Mouse (Mus musculus) forebrain, embryonic 15.5 days (tissue): ENCODE measurements around the gene Emsy. TPM values are rescaled to one million over a fixed set of nuclear protein-coding genes. Genes with fewer than 3 reads are reported as not detected.

Experiments used
- ATAC-seq: fragments of 200-750 bp; cut with Nextera tagmentation; replicated peaks from 2 replicates; pipeline ENCODE4 v1.8.0; 2017; ENCODE audit warnings: mild to moderate bottlenecking, moderate TSS enrichment, moderate library complexity
- H3K27ac ChIP-seq: fragments of 300-500 bp; sonication (generic); replicated peaks from 2 replicates; pipeline ENCODE4 v1.5.1; 2015; ENCODE audit warnings: mild to moderate bottlenecking, inconsistent platforms
- H3K27me3 ChIP-seq: fragments of 300-500 bp; sonication (generic); 2 replicates; pipeline ENCODE4 v1.6.1; 2015; ENCODE audit warnings: inconsistent platforms
- H3K36me3 ChIP-seq: fragments of 300-500 bp; sonication (generic); 2 replicates; pipeline ENCODE4 v1.6.1; 2015; ENCODE audit warnings: mild to moderate bottlenecking, inconsistent platforms
- H3K4me1 ChIP-seq: fragments of 300-500 bp; sonication (generic); 2 replicates; pipeline ENCODE4 v1.6.1; 2015; ENCODE audit warnings: inconsistent platforms
- H3K4me2 ChIP-seq: fragments of 300-500 bp; sonication (generic); replicated peaks from 2 replicates; pipeline ENCODE4 v1.6.1; 2015; ENCODE audit warnings: mild to moderate bottlenecking, inconsistent platforms
- H3K4me3 ChIP-seq: fragments of 300-500 bp; sonication (generic); 2 replicates; pipeline ENCODE4 v1.5.1; 2015; ENCODE audit warnings: mild to moderate bottlenecking, inconsistent platforms
- H3K9ac ChIP-seq: fragments of 300-500 bp; sonication (generic); replicated peaks from 2 replicates; pipeline ENCODE4 v1.6.1; 2015; ENCODE audit warnings: mild to moderate bottlenecking, inconsistent platforms
- H3K9me3 ChIP-seq: fragments of 300-500 bp; sonication (generic); 2 replicates; pipeline ENCODE4 v1.6.1; 2016; ENCODE audit warnings: inconsistent platforms
- WGBS: fragments of 180-500 bp; shearing (Covaris S2); methylation state at CpG from one replicate; pipeline ENCODE4 v1.1.7; 2015; ENCODE audit warnings: mixed read lengths; 5-methylcytosine and 5-hydroxymethylcytosine counted together
- polyA plus RNA-seq: library from polyadenylated mRNA; unstranded; fragments of >200 nt; fragmentation: Nextera tagmentation; extraction: Ambion mirVana; gene quantifications from 2 replicates; pipeline ENCODE4 v1.2.1, GENCODE M21; 2015

Emsy gene
- polyA plus RNA-seq, 1 experiment from 2014 or later: 35.3 TPM

- H3K4me3 ChIP-seq: no peak overlapping the region
- WGBS: 61% methylated on average over 5 of the region's 5 CpGs
- no peaks in the 10 kb centered on the region for H3K9me3 ChIP-seq
Observed at GRCm38 (mm10) chr7:98665166-98665565, 8.6 kb upstream of the Emsy start.

GRCm38 (mm10) chr7:98655681-98656530, 677 bp downstream of the Emsy start:
- no peaks in the 10 kb centered on the region for H3K27me3 ChIP-seq
- H3K36me3 ChIP-seq: peaks cover 18% of the 10 kb centered on the region
- H3K4me1 ChIP-seq: peaks cover 42% of the 10 kb centered on the region
- H3K4me3 ChIP-seq: peak overlapping the region; percentile 85
- no peaks in the 10 kb centered on the region for H3K9me3 ChIP-seq
- peak overlapping the region; percentile 66 for H3K4me2 ChIP-seq
- WGBS: under 1% methylated on average over 68 of the region's 74 CpGs
- peak overlapping the region; percentile 97 for H3K27ac ChIP-seq
- ATAC-seq: peak; percentile 45
- H3K9ac ChIP-seq: peak overlapping the region; percentile 82

More at GRCm38 (mm10) chr7:98665166-98665565, 8.6 kb upstream of the Emsy start:
- no peaks in the 10 kb centered on the region for H3K36me3 ChIP-seq
- no peaks in the 10 kb centered on the region for H3K4me1 ChIP-seq
- no peak overlapping the region for H3K27ac ChIP-seq
- no peaks in the 10 kb centered on the region for H3K27me3 ChIP-seq
- ATAC-seq: no peak
- no peak overlapping the region for H3K9ac ChIP-seq
- no peak overlapping the region for H3K4me2 ChIP-seq

GRCm38 (mm10) chr7:98651651-98652050, 4.9 kb downstream of the Emsy start:
- H3K4me1 ChIP-seq: peaks cover 25% of the 10 kb centered on the region
- no peak overlapping the region for H3K4me2 ChIP-seq
- H3K9me3 ChIP-seq: no peaks in the 10 kb centered on the region
- WGBS: 93% methylated on average over 2 of the region's 2 CpGs
- no peaks in the 10 kb centered on the region for H3K27me3 ChIP-seq
- ATAC-seq: no peak
- no peak overlapping the region for H3K9ac ChIP-seq
- H3K4me3 ChIP-seq: no peak overlapping the region
- H3K27ac ChIP-seq: no peak overlapping the region
- H3K36me3 ChIP-seq: peaks cover 39% of the 10 kb centered on the region

DNA sequence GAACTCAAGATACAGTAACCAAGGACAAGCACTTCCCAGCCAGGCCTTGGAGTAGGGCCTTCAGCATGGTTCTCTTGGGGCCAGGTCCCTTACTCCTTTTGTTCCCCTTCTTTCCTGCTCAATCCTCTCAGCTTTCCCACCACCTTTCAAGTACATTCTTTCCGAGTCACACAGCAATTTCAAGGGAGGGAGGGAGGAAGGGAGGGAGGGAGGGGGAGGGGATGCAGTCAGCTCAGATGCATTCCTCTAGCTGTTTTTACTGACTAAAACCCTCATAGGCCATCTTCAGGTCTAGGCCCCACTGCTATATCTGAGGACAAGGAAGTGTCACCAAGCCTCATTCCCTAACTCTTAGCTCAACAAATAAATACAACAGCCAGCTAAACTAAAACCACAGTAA, 12.3 kb downstream of the Emsy start:
- Histone ChIP-seq H3K27me3 (no peaks in the 10 kb centered on the region), H3K4me2 (no peak overlapping the region), H3K4me3 (no peak overlapping the region), H3K36me3 (peaks cover 54% of the 10 kb centered on the region), H3K27ac (no peak overlapping the region), H3K4me1 (no peaks in the 10 kb centered on the region), H3K9ac (no peak overlapping the region), H3K9me3 (no peaks in the 10 kb centered on the region)
- ATAC-seq: no peak
- 13% methylated on average over 1 of the region's 1 CpGs for WGBS

- no peak overlapping the region for H3K27ac ChIP-seq
- no peaks in the 10 kb centered on the region for H3K27me3 ChIP-seq
- no peak for ATAC-seq
- no peak overlapping the region for H3K4me2 ChIP-seq
- H3K36me3 ChIP-seq: peaks cover 55% of the 10 kb centered on the region
- H3K9me3 ChIP-seq: no peaks in the 10 kb centered on the region
- WGBS: 92% methylated on average over 2 of the region's 2 CpGs
- no peaks in the 10 kb centered on the region for H3K4me1 ChIP-seq
- no peak overlapping the region for H3K9ac ChIP-seq
- H3K4me3 ChIP-seq: no peak overlapping the region
Observed at GRCm38 (mm10) chr7:98636607-98637006, 20.0 kb downstream of the Emsy start.

DNA sequence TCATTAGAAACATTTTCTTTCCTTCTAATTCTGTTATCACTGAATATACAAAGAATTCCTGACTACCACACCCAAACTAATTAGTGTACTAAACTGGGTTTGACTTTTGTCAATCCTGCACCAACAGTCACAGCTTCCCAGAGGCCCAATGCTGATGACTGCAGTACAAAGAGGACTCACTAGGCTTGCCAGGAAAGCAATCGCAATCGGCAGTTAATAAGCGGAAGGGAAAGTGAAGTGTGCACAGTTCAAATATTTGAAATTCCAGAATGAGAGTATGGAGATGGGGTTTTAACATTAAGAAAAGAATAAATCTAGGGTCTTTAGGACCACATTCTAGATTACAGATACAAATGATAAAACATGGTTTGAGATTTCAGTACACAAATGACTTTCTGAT, 23.6 kb downstream of the Emsy start:
- WGBS: 55% methylated on average over 3 of the region's 3 CpGs
- Histone ChIP-seq H3K4me3 (no peak overlapping the region), H3K4me1 (no peaks in the 10 kb centered on the region), H3K4me2 (no peak overlapping the region), H3K9ac (no peak overlapping the region), H3K27ac (no peak overlapping the region), H3K9me3 (no peaks in the 10 kb centered on the region), H3K27me3 (no peaks in the 10 kb centered on the region), H3K36me3 (peaks cover 48% of the 10 kb centered on the region)
- no peak for ATAC-seq

DNA sequence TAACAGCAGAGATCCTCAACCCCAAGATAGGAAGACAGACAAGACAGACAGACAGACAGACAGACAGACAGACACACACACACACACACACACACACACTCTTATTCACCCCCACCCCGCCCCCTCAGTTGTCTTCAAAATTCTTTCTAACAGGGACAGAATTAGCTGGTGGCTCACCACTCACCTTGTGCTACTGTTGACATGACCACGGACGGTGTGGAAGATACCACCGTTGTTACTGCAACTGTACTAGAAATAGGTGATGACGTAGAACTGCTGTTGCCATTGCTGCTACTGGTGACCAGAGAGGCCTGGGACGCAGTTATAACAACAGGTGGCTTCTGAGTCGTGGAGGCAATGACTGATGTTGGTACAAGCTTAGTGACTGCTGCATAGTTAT, 26.6 kb downstream of the Emsy start:
- no peak overlapping the region for H3K9ac ChIP-seq

GRCm38 (mm10) chr7:98617739-98618138, 38.8 kb downstream of the Emsy start:
- no peaks in the 10 kb centered on the region for H3K9me3 ChIP-seq
- H3K9ac ChIP-seq: no peak overlapping the region
- H3K27ac ChIP-seq: no peak overlapping the region
- no peaks in the 10 kb centered on the region for H3K4me1 ChIP-seq
- ATAC-seq: no peak
- H3K27me3 ChIP-seq: no peaks in the 10 kb centered on the region
- H3K36me3 ChIP-seq: peaks cover 42% of the 10 kb centered on the region
- no peak overlapping the region for H3K4me3 ChIP-seq
- WGBS: 88% methylated on average over 2 of the region's 2 CpGs
- H3K4me2 ChIP-seq: no peak overlapping the region

More for the DNA sequence above, 26.6 kb downstream of the Emsy start:
- Histone ChIP-seq H3K27me3 (no peaks in the 10 kb centered on the region), H3K4me1 (no peaks in the 10 kb centered on the region), H3K36me3 (peaks cover 39% of the 10 kb centered on the region), H3K4me3 (no peak overlapping the region), H3K4me2 (no peak overlapping the region), H3K9me3 (no peaks in the 10 kb centered on the region), H3K27ac (no peak overlapping the region)
- WGBS: 96% methylated on average over 7 of the region's 7 CpGs
- no peak for ATAC-seq

- Histone ChIP-seq H3K4me1 (no peaks in the 10 kb centered on the region), H3K4me3 (no peak overlapping the region), H3K36me3 (peaks cover 44% of the 10 kb centered on the region), H3K4me2 (no peak overlapping the region), H3K9me3 (no peaks in the 10 kb centered on the region), H3K9ac (no peak overlapping the region), H3K27ac (no peak overlapping the region), H3K27me3 (no peaks in the 10 kb centered on the region)
- WGBS: 57% methylated on average over 1 of the region's 1 CpGs
- ATAC-seq: no peak
Observed at GRCm38 (mm10) chr7:98612936-98613335, 43.6 kb downstream of the Emsy start.

GRCm38 (mm10) chr7:98608520-98608919, 48.1 kb downstream of the Emsy start:
- no peak overlapping the region for H3K27ac ChIP-seq
- H3K36me3 ChIP-seq: peaks cover 16% of the 10 kb centered on the region
- ATAC-seq: no peak
- H3K4me1 ChIP-seq: no peaks in the 10 kb centered on the region
- no peak overlapping the region for H3K4me3 ChIP-seq
- H3K4me2 ChIP-seq: no peak overlapping the region
- H3K9ac ChIP-seq: no peak overlapping the region
- H3K27me3 ChIP-seq: no peaks in the 10 kb centered on the region
- no peaks in the 10 kb centered on the region for H3K9me3 ChIP-seq

- WGBS: 85% methylated on average over 4 of the region's 4 CpGs
Observed at GRCm38 (mm10) chr7:98607158-98607557, 49.4 kb downstream of the Emsy start.

DNA sequence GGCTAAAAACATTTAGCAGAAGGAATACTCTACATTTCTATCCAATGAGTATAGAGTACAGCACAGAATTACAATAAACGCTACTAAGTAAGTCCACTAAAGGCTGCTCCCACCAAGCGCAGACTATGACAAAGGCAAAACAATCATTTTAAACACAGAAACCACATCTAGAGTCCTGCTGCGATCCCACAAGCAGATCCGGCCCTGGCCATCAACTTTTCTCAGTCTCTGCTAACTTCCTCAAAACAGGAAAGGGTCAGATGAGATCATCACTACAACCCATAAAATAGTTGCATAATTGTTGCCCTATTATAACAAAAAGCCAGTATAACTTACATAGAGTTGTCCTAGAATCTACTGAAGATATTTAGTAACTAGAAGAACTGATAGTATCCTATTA, 54.9 kb downstream of the Emsy start:
- Histone ChIP-seq H3K4me3 (no peak overlapping the region), H3K4me1 (no peaks in the 10 kb centered on the region), H3K4me2 (no peak overlapping the region), H3K27ac (no peak overlapping the region), H3K9me3 (no peaks in the 10 kb centered on the region), H3K27me3 (no peaks in the 10 kb centered on the region), H3K36me3 (peaks cover 23% of the 10 kb centered on the region), H3K9ac (no peak overlapping the region)
- 91% methylated on average over 4 of the region's 4 CpGs for WGBS
- ATAC-seq: no peak

More at GRCm38 (mm10) chr7:98607158-98607557, 49.4 kb downstream of the Emsy start:
- Histone ChIP-seq H3K9me3 (no peaks in the 10 kb centered on the region), H3K36me3 (peaks cover 12% of the 10 kb centered on the region), H3K27ac (no peak overlapping the region), H3K9ac (no peak overlapping the region), H3K4me2 (no peak overlapping the region), H3K27me3 (no peaks in the 10 kb centered on the region), H3K4me3 (no peak overlapping the region), H3K4me1 (no peaks in the 10 kb centered on the region)
- no peak for ATAC-seq

GRCm38 (mm10) chr7:98597402-98597801, 59.2 kb downstream of the Emsy start:
- Histone ChIP-seq H3K27ac (no peak overlapping the region), H3K27me3 (no peaks in the 10 kb centered on the region), H3K36me3 (peaks cover 54% of the 10 kb centered on the region), H3K9ac (no peak overlapping the region), H3K4me3 (no peak overlapping the region), H3K4me2 (no peak overlapping the region), H3K4me1 (no peaks in the 10 kb centered on the region), H3K9me3 (no peaks in the 10 kb centered on the region)
- 81% methylated on average over 8 of the region's 8 CpGs for WGBS
- no peak for ATAC-seq
